Mouse (Mus musculus) cerebral cortex, adult 2 months (tissue): ENCODE data around the gene Tmprss6.

Source experiments
- WGBS: fragments of 180-500 bp; shearing (Covaris S2); methylation state at CpG from one replicate; pipeline ENCODE4 v1.1.7; 2018; 5-methylcytosine and 5-hydroxymethylcytosine counted together

The Tmprss6 gene

DNA sequence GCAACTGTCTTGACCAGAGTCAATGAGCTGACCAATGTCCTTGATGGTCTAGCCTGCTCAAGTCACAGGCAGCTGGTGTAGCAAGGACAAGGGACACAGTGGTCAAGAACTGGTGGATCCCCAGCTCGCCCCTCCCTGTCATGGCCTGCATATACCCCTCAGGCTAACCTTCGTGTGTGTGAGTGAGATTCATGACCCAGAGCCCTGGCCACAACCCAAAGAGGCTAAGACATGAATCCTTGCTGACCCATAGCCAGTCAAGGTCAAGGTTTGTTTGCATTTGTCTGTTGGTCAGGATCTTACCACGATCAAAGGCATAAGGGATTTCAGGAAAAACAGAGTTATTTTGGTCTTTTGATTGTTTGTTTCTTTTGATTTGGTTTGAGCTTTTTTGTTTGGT is 14.1 kb upstream of the Tmprss6 start:
- 76% methylated on average over 3 of the region's 3 CpGs for WGBS

DNA sequence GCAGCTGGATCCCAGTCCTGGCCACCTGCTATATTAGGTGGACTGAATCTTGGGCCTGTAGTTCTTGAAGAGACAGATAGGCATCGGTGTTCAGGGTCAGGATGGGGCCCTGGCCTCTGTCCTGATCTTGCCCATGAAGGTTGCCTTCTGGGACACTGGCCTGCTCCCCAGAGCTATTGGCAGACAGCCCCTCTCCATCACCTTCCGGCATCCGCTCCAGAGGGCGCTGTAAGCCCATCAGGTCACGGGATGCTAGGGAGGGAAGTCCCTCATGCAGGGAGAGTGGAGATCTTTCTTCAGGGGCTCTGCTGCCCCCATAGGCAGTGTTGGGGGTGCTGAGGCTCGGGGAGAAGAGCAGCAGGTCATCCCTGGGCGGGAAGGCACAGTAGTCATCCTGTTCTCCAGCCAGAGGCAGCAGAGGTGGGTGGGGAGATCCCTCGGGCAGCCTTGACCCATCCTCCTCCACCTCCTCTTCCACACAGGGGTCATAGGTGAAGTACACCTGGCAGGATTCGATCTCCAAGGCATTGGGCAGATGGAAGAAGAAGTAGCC is 13.1 kb upstream of the Tmprss6 start:
- WGBS, result 68% methylated on average over 9 of the region's 9 CpGs

- 72% methylated on average over 2 of the region's 2 CpGs for WGBS
Observed at GRCm38 (mm10) chr15:78480991-78481390, 12.6 kb upstream of the Tmprss6 start.

DNA sequence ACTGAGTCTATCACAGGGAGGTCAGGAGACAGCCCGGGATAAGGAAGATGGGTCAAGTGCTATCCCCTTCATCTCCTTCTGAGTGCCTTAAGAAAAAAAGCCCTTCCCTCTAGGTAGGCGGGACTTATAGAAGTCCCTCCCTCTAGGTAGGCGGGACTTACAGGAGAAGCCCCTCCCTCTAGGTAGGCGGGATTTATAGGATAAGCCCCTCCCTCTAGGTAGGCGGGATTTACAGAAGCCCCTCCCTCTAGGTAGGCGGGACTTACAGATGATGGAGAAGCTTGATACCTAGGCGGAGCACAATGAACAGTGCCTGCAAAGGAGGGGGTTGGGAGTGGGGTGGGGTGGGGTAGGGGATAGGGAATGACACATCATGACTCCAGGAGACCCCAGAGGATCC is 11.7 kb upstream of the Tmprss6 start:
- 77% methylated on average over 7 of the region's 7 CpGs for WGBS

DNA sequence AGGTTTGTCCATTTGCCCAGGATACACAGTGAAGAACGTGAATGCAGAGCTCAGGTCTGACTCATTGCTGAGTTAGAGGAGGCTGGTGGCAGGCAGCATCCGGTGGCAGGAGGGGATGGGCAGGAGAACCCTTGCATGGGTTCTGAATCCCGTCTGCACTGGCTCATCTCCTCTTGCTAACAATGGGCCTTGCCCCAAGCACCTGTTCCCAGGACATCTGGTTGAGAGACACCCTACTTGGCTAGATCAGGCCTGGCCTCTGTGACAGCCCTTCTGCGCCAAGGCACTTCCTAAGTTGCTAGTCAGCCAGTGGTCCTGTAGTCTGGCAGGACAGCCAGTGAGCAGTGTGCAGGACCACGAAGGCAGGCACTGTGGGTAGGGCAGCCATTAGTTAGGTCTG is 11.0 kb upstream of the Tmprss6 start:
- WGBS, result 55% methylated on average over 5 of the region's 5 CpGs

GRCm38 (mm10) chr15:78478073-78478472 is 9.6 kb upstream of the Tmprss6 start:
- WGBS, result 89% methylated on average over 4 of the region's 4 CpGs

DNA sequence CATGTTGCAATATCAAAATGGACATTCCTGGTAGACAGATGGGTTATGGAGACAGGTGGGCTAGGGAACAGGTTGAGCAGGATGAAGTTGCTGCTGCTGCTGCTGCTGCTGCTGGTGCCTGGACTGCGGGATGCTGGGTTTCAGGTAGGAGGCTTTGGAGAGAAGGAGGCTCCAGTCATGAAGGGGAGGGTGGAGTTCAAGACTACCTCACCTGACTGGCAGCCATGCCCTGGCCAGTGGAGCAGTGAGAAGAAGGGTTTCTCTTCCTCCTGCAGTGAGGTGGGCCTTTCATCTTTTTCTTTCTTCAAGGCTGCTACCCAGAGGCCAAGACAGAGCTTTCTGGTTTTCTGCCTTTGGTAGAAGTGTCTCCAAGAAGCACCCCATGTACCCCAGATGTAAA is 8.4 kb upstream of the Tmprss6 start:
- 87% methylated on average over 1 of the region's 1 CpGs for WGBS

DNA sequence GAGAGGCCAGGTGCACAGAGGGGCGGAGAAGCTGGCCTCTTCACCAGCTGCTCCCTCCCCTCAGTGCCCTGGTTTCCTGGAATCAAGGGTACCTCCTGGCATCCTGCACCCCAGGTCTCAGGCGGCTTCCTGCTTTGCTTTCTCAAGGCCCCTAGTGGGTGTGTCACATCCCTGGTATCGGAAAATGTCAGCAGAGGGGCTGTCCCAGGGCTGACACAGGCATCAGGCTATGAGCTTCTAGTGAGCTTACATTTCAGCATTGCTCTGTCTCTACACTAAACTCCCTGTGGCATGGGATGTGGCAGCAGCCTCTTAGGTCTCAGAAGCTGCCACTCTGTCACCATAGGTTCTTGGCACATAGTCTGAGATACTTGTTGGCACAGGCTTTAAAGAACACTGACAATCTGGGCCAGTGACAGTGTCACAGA is 7.2 kb upstream of the Tmprss6 start:
- WGBS, result 72% methylated on average over 3 of the region's 3 CpGs

DNA sequence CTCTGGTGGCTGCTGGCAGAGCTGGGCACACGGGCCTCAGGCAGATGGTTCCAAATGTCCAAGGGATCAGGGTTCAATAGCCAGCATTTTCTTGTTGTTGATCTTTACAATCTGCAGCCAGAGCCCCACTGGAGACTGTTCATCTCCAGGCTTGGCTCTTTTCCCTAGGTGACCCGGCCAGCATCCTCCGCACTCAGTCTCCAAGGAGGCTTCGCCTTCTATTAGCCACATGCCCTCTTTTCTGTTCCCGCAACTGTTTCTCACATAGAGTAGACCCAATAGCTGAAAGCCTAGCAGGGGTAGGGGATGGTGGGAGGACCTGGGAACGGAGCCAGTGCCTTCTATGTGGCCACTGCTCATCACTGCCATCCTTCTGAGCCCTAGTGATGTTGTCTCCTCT is 5.0 kb upstream of the Tmprss6 start:
- WGBS, result 64% methylated on average over 6 of the region's 6 CpGs

- 72% methylated on average over 7 of the region's 7 CpGs for WGBS
Observed at GRCm38 (mm10) chr15:78471902-78472301, 3.5 kb upstream of the Tmprss6 start.

- 76% methylated on average over 4 of the region's 4 CpGs for WGBS
Observed at GRCm38 (mm10) chr15:78470495-78471276, 2.3 kb upstream of the Tmprss6 start.

- 88% methylated on average over 7 of the region's 7 CpGs for WGBS
Observed at GRCm38 (mm10) chr15:78467570-78467969, 864 bp downstream of the Tmprss6 start.

DNA sequence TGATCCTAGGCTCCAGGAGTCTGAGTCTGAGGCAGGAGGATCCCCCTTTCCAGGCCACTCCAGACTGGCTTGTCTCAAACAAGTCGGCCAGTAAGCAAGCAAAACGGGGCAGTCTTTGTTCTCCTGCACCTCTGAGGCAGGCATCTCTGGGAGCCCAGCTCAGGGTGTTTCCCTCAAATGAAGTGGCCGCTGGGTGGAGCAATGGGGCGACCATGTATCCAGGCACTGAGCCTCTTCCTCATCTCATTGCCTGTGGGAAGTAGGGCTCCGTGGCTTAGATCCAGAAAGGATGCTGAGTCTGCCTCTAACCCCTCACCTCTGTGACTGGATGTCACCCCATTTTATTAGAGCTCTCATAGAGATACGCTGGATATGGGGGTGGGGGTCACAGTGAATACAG is 1.6 kb downstream of the Tmprss6 start:
- WGBS, result 67% methylated on average over 6 of the region's 6 CpGs

- 67% methylated on average over 2 of the region's 2 CpGs for WGBS
Observed at GRCm38 (mm10) chr15:78462981-78463380, 5.5 kb downstream of the Tmprss6 start.

DNA sequence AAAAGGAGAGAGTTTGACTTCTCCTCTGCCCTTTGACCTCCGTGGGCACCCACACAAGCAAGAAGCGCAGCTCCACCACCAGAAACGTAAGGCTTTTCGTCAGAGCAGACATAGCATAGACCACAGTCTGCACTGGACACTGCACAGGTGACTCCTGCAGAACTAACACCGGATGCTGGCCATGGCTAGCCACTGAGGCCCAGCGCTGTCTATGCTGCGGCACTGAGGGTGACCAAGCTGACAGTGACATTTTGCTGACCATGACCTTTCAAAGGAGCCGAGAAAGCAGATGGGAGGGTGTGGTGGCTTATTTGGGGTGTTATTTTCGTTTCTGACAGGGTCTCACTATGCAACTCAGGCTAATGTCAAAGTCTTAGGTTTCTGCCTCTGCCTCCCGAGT is 11.2 kb downstream of the Tmprss6 start:
- WGBS, result 81% methylated on average over 10 of the region's 10 CpGs

- 59% methylated on average over 7 of the region's 7 CpGs for WGBS
Observed at GRCm38 (mm10) chr15:78456051-78456450, 12.4 kb downstream of the Tmprss6 start.

GRCm38 (mm10) chr15:78455168-78455567 is 13.3 kb downstream of the Tmprss6 start:
- WGBS, result 53% methylated on average over 4 of the region's 4 CpGs

- WGBS, result 68% methylated on average over 3 of the region's 3 CpGs
Observed at GRCm38 (mm10) chr15:78452929-78453328, 15.5 kb downstream of the Tmprss6 start.

DNA sequence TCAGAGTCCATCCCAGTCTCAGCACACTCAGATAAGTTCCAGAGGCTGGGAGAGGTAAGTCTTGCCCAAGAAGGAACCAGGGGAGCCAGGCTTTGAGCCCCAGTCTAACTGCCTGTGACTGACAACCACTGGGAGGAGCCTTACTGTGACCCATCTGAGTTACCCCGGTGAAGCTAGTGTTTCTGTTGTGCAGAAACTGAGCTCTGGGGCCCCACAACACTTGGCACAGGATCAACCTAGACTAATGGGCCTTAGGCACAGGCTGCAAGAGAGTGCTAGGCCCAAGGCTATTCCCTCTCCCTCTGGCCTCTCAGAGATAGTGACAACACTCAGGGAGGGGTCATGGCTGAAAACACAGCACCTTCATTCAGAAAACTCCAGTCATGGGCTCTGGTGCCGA is 17.2 kb downstream of the Tmprss6 start:
- WGBS, result 68% methylated on average over 2 of the region's 2 CpGs

DNA sequence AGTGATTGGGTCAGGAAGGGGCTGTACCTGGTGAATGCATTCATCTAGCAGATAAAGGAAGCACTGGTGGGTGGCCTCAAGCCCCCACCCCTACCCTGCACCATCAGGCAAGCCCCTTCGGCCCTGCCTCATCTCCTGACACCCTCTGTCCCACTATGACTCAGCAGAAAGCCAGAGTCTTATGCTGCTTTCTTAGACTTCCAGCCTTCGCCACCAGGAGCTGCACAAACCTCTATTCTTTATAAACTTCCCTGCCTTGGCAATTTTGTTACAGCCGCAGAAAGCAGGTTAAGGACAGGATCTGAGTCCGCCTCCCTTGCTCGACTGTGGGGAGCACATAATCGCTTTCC is 18.0 kb downstream of the Tmprss6 start:
- 83% methylated on average over 6 of the region's 6 CpGs for whole genome bisulfite sequencing

DNA sequence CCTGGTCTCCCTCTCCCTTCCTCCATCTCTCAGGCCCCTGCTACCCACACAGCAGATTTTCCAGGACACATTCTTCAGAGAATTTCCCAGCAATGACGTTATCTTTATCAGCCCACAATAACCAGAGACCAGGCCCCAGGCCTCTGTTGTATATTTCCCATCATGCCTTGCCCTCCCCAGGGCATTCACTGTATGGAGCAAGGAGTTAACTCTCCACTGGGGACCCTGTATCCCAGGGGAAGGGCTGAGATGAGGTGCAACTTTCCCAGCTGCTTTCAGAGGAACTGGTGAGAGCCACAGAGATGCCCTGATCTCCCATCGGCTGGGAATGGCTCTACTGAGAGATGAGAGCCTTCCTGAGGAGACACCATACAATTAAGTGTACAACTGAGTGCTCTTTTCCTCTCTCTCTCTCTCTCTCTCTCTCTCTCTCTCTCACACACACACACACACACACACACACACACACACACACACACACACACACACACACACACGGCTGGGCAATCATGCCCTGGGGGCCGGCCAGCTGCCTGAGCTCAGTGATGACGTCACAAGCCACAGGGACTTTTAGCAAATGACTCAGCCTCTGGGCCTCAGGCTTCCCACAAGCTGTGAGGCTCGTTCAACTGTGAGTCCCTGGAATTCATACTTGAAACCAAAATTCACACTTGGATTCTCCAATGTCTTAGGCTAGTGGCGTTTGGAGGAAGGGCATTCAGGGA is 18.6 kb downstream of the Tmprss6 start:
- 31% methylated on average over 7 of the region's 7 CpGs for WGBS

- WGBS, result 81% methylated on average over 6 of the region's 6 CpGs
Observed at GRCm38 (mm10) chr15:78449131-78449530, 19.3 kb downstream of the Tmprss6 start.
